Mouse (Mus musculus) gastrocnemius, postnatal 10 days (tissue): ENCODE measurements around the gene Odf2l. TPM values are rescaled to one million over a fixed set of nuclear protein-coding genes. Genes with fewer than 3 reads are reported as not detected.

Source experiments
- total RNA-seq, 2 experiments: library from RNA; stranded (reverse); gene quantifications; 2 replicates each; pipeline ENCODE4 v1.2.3; 2021

Odf2l gene
- total RNA-seq, 2 experiments from 2014 or later: 5.9 to 15.5 TPM

Other genes with a start within 250 kb of the Odf2l start
- not detected for gene Clca4b, start 186.1 kb upstream of the Odf2l start, total RNA-seq
- not detected for gene Clca4a, start 143.5 kb upstream of the Odf2l start, total RNA-seq
- not detected for gene Clca1, start 85.8 kb upstream of the Odf2l start, total RNA-seq
- 1 to 10 TPM in 1 of 2 experiments, under 1 TPM in 1; 0.70 to 1.6 TPM for gene Clca2, start 19.1 kb upstream of the Odf2l start, total RNA-seq
- gene Col24a1, start 173.9 kb downstream of the Odf2l start, total RNA-seq: 1 to 10 TPM; 6.7 to 9.1 TPM